Mouse (Mus musculus): ENCODE results near the gene Spesp1.

Spesp1 gene

DNA sequence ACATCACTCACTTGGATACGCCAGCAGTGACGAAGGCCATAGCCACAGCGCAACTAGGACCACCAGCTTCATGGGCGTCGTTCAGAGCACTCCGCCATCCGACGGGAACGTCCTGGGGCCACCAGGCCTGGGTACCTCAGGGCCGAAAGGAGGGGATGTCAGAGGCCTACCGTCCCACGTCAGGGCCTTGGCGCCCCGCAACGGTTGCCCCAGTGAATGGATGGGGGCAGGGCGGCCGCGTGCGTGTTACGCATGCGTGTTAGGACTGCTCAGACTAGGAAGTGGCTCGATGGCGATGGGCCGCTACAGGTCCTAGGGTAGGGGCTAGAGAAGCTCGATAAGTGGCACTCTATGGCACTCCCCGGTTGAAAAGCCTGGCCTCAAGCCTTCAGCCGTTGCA lies at the start of gene Spesp1:
Spesp1 (minus strand) TSS at position 218 of the 400 bp plus-strand sequence.
- DNase-seq (ENCODE audit: low spot score in 2 of 2) = no peak

DNA sequence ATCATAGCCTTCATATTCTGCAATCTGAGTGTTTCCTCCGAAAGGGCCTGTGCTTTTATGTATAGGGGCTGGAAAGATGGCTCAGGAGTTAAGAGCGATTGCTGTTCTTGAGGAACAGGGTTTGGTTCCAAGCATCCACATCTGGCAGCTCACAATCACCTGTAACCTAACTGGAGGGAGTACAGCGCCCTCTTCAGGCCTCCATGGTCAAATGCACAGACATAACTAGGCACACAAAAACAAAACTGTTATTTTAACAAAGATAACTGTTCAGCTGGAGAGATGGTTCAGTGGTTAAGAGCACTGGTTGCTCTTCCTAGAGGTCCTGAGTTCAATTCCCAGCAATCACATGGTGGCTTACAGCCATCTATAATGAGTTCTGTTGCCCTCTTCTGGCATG lies 44.0 kb upstream of the Spesp1 start:
- no peak for DNase-seq (ENCODE audit: low spot score in 2 of 2)

DNA sequence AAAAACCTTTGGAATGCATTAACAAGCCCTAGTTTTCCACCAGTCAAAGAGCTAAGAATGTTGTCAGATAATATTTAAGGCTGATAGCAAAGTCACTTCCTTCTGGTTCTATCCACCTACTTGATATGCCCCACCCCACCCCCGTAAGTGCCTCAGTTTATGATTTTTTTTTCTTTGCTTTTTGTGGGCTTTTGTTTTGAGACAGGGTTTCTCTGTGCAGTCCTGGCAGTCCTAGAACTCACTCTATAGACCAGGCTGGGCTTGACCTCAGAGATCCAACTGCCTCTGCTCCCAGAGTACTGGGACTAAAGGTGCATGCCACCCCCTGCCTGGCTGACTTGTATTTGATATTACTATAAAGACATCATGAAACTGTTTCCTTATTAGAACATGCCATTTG lies 41.8 kb upstream of the Spesp1 start:
- DNase-seq (ENCODE audit: low spot score in 2 of 2) = no peak

DNA sequence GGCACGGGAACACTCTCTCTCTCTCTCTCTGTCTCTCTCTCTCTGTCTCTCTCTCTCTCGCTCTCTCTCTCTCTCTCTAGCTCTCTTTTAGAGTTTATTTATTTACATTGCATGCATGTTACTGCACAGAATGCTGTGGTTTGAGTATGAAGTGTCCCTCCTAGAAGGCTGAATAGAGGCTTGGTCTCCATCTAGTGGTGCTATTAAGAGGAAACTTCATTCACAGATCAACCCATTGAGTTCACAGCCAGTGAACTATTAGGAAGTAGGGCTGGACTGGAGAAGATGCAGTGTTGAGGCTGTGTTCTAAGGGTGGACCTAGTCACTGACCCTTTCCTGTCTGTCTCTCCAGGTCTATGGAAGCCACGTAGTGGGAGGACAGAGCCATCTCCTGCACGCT lies 36.7 kb upstream of the Spesp1 start:
- no peak for DNase-seq (ENCODE audit: low spot score in 2 of 2)

DNA sequence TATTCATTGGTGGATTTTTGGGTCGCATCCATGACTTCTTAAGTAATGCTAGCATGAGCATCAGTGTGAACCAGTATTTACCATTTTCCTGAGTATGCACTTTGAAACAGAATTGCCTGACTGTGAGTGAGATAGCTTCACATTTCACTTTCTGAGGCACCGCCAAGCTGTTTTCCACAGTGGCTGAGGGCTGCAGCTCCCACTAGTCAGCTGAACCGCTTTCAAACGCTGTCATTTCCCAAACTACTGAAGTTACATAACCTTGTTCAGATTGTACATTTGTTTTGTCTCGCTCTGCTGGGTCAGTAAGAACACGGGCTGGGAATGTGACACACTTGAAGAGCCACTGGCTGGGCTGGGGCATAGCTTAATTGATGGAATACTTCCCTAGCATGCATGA lies 33.5 kb upstream of the Spesp1 start:
- DNase-seq (ENCODE audit: low spot score in 2 of 2) = peak in 1 of 2 experiments; percentile 41

DNA sequence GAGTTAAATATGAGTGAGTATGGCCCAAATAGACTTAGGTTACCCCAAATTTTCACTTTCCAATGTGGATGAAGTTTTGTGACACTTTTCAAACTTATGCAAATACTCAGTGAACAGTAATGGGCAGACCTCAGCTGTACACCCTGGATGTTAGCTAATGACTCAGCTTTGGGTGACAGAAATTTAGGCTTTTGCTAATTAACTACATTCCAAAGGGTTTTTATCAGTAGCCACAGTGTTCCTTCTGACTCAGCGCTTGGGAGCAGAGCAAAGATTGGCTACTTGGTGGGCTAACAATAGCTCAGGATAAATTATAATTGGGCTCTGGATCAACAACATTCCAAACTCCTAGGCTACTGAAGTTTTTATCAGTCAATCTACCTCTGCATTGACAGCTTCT lies 14.9 kb upstream of the Spesp1 start:
- DNase-seq (ENCODE audit: low spot score in 2 of 2) = no peak

DNA sequence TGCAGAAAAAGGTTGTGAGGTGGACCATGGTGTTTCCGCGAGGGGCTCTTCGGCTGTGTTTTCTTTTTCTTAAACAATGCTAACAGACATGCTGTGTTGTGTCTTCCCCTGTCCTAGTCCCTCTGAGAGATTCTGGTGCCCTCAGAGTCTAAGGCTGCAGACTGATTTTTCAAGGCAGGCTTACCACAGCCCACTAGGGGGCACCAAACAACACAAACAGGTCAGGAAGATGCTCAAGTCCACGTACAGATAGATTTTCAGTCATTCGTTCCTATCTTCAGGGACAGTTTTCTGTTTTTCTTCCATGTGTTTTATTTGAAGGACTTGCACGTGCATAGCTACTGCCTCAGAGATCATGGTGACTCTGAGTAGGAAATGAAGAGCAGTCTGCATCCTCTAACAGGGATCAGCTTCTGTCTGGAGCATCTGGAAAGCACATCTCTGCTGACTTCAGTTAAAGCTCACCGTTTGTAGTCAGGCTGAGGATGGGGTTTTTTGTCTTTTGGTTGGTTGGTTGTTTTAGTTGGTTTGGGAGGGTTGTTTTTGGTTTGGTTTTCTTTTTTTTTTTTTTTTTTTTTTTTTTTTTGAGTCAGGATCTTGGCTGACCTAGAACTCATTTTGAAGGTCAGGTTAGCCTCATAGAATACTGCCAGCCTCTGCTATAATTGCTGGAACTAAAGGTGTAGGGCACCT lies 13.1 kb upstream of the Spesp1 start:
- peak; percentile 90 to 93 for DNase-seq (ENCODE audit: low spot score in 2 of 2)

DNA sequence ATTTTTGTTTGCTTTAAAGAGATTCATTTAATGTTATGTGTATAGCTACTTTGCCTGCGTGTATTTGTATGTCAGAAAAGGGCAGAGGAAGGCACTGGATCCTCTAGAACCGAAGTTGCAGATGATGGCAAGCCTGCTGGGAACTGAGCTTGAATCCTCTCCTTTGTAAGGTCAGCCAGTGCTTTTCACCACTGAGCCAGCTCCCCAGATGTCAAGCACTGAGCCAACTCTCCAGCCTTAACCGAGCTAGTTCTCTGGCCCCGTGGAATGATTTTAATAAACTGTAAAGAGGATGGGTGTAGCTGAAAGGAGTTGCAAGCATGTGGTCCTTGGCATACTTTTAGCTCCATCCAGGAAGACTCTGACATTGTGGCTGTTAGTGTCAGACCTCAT lies 5.6 kb upstream of the Spesp1 start:
- no peak for DNase-seq (ENCODE audit: low spot score in 2 of 2)

DNA sequence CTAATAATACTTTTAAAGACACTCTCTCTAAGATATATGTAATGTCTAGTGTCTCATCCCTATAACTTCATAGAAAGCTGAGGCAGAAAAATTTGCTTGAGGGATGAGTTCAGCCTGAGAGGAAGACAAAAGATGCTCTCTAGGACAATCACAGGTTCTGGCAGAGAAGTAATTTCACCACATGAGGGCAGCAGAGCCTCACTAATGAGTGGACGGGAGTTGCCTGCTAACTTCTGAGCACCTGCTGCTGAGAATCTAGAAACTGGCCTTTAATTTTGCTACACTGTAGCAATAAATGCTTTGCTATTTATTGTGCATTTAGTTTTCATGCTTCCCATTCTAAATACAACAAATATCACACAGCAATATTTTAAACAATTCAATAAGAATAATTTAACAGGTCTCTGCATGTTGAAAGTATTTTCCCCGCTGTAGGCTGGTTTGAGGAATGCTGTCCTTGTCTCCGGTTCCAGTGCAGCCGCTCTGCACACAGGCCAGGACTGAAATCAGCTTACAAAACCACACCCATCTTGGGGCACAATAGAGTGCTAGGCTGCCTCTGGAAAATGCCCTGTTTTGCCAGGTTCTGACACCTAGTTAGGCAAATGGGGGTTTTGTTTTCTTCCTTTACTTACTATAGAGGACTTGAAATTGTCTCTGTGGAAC lies 5.1 kb upstream of the Spesp1 start:
- DNase-seq (ENCODE audit: low spot score in 2 of 2) = peak; percentile 77 to 90

DNA sequence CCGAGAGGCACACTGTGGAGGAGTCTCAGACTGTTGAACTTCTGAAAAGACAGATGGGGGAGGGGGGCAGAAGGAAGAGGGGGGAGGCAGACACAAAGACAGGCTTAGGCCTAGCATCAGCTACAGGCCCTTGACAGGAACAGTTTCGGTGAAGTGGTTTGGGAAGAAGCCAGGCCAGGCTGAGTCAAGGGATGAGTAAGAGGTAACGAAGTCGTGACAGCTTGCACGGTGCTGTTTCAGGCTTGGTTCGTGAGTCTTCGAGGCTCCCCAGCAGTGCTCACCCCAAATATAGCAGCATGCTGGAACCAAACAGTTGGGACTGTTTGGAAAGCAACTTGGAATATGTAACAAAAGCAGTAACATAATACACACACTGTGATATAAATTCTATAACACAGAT lies 2.3 kb upstream of the Spesp1 start:
- peak; percentile 86 to 87 for DNase-seq (ENCODE audit: low spot score in 2 of 2)

DNA sequence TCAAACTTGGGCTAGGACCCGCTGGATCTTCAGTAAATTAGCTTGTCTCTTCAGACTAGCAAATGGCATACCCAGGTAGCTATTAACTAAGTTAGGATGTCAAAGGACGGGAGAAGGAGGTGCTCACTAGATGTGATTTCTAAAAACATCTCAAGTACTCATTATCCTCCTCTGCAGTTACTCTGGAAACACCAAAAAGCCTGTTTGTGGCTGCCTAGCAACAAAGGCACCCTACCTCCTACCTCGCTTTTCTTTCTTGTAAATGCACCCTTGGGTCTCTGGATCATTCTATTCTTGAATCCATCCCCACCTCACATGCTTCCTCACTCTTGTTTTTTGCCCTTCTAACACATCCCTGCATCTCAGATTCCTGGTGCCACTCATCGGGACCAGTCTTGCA lies 5.1 kb downstream of the Spesp1 start:
- peak in 1 of 2 experiments; percentile 44 for DNase-seq (ENCODE audit: low spot score in 2 of 2)

DNA sequence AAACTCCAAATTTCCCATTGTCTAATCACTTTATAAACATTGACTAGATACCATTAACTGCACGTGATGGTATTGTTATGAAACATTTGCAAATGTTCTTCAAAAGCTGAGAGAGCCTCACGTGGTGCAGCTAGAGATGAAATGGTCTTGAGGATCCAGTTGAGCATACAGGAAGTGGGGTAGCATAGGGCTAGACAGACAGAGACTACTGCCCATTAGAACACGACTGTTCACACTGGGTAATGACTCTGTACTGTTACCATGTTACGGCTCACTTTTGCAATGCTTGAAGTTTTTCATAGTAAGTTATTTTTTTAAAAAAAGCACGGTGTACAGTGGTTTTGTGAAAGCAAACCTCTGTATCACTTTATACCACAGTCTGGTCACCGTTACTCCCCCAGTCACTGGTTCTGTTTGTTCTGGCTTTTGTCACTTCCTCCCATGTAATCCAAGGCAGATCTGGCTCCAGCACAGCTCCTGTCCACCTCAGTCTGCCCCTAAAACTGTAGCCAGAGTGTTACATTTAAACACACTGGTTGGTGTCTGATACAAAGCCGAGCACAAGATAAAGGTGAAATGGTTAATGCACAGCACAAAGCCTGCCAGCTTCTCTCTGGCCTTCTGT lies 11.1 kb downstream of the Spesp1 start:
- DNase-seq (ENCODE audit: low spot score in 2 of 2) = no peak

DNA sequence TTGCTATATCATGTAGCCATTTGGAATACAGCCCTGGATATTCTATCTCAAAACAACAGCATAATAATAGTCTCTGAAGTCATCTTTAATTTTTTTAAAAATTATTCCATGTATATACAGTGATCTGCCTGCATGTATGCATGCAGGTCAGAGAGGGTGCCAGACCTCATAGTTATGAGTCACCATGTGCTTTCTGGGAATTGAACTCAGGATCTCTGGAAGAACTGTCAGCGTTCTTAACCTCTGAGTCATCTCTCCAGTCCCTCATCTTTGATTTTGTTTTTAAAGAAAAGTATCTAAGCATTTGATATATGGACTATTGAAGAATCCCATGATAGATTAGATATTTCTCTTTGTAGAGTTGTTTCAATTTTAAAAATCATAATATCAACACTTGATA lies 12.8 kb downstream of the Spesp1 start:
- no peak for DNase-seq (ENCODE audit: low spot score in 2 of 2)

DNA sequence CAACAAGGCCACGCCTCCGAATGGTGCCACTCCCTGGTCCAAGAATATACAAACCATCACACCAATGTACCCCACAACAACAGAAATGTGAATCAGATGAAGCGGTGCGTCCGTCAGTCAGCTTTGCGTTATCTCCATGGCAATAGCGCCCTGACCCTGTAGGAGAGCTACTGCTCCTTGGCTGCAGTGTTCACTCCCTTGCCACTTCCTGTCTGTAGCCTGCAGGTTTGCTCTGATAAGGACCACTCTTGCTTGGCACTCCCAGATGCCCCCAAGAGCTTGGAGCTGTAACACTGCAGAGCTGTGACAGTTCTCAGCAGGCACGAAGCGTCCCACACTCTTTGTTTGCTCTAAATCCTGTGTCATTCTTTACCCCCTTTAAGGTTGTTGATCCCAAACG lies 16.7 kb downstream of the Spesp1 start:
- DNase-seq (ENCODE audit: low spot score in 2 of 2) = no peak

DNA sequence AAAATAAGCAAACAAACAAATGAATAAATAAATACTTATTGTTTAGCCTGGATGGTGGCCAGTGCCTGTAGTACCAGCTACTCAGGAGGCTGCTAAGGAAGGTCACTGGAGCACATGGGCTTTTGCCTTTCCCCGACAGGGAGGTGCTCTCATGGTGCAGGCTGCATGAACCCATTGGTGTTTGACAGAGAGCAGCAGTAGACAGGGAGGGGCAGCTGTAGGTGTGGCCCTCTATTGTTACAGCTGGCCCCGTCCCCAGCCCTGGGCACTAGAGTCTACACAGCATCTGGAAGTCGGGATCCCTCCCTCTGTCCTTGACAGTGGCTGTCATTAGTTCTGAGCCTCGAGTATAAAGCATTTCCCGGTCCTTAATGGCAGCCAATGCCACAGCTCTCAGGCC lies 18.4 kb downstream of the Spesp1 start:
- no peak for DNase-seq (ENCODE audit: low spot score in 2 of 2)

DNA sequence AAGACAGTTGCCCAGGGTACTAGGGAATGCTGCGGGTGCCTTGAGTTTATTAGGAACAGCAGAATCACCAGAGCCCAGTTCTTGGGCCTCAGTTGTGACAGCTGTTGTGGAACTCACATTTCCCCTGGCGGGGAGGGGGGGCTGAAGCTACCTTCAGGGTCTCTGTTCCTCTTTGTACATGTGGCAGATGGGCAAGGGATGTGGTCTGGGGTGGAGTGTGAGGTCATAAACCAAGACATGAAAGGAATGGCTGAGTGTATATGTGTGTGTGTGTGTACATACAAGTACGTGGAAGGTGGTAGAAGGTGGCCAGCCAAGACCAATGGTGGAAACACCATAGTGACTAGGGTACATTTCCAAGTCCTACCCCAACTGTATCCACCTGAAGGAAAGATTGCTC lies 20.6 kb downstream of the Spesp1 start:
- DNase-seq (ENCODE audit: low spot score in 2 of 2) = no peak

DNA sequence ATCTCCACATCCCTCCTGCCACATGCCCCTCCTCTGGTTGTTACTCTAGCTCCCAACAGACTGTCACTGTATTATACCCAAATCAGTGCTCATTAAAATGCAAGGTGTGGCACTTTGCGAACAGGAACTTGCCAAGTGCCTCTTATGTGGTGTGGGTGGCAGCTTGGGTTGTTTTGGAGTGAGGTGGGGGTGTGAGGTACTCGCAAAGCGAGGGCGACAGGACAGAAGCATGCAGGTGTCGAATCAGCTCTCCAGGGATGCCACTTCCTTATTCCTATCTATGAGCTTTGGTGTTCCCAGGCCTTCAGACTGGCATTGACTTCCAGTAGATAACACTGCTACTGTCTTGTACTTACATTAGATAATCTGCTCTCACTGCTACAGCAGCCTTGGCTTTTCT lies 21.0 kb downstream of the Spesp1 start:
- no peak for DNase-seq (ENCODE audit: low spot score in 2 of 2)

DNA sequence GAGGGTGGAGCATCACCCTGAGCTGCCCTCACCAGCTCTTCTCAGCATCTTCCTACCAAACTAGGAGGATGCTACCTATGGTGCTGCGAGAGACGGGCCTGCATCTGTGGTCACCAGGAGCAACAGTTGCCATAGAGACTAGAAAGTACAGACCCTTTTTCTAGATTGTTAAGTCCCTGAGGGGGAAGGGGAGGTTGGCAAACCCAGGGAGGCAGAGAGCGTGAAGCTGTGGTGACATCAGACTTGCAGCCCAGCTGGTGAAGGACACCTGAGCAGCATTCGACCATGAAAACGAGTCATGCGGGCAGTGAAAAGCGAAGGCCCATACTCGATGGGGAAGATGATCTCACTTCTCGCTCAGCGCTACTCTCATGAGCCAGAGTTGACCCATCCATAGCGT lies 24.0 kb downstream of the Spesp1 start:
- DNase-seq (ENCODE audit: low spot score in 2 of 2) = peak; percentile 28 to 37

DNA sequence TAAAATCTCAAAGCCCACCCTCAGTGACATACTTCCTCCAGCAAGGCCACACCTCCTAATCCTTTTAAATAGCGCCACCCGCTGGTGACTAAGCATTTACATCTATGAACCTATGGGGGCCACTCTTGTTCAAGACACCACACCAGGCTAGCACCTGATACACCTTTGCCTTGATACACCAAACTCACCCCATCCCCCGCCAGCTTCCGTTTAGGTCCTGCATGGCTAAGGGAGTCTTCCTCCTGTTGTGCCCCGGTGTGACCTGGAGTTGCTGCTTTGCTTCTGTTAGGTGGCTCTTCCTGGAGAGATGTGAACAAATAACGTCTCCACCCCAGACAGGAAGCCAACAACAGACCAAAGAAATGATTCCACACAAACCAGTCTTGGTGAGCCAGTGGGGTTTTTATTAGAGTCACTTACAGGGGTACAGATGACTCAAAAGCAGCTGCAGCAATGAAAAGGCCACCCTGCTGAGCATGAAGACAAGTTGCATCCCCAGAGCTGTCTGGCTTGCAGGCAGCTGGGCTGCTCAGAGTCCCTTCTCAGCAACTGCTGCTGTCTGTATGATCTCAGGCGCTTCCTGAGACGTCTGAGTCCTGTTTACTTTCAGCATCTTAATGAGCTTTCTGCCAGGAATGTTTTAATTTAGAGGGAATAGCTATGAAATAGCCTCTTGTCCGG lies 26.0 kb downstream of the Spesp1 start:
- DNase-seq (ENCODE audit: low spot score in 2 of 2) = no peak

DNA sequence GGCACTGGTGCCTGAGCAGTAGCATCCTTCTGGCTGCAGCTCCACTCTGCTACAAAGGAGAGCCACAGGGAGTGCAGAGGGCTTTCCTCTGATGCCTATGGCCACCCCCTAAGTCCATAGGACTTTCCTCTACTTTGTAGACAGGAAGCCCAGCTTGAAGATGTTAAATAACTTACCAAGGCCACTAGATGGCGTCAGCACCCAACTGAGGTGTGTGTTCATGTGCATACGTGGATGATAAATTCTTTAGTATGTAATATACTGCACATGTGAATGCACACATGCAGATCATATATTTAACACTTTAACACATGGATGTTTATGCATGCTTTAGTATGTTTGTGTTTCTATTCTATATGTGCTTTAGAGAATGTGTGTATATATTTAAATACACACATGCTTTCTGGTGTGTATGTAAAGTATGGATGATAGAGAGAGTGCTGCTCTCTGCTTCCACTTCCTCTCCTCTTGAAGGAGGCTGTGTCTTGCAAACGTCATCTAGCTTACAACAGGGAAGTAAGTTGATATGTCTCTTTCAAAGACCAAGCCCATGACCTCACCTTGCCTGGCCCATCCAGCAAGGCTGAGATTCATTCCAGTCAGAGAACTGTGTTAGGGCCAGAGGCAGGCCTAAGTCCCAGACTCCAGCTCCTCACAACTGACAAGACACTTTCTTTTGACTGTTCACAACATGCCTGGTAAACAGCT lies 28.1 kb downstream of the Spesp1 start:
- peak in 1 of 2 experiments; percentile 41 for DNase-seq (ENCODE audit: low spot score in 2 of 2)

DNA sequence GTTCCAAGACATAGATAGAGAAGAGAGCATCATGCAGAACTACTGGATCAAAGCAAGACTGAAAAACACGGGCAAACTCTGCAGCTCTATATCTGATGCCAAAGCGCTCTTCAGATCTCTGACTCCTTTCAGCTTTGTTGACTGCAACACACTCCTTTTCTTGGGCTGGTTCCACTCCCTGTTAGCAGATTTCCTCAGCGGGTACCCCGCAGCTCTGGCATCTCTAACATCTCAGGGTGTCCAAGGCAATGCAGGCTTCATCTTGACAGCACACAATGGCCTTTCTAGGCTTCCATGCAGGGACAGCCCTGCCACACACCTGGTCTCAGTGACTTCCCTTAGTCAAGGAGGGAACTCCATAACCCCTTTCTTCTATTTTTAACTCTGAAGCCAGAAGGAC lies 31.7 kb downstream of the Spesp1 start:
- no peak for DNase-seq (ENCODE audit: low spot score in 2 of 2)

DNA sequence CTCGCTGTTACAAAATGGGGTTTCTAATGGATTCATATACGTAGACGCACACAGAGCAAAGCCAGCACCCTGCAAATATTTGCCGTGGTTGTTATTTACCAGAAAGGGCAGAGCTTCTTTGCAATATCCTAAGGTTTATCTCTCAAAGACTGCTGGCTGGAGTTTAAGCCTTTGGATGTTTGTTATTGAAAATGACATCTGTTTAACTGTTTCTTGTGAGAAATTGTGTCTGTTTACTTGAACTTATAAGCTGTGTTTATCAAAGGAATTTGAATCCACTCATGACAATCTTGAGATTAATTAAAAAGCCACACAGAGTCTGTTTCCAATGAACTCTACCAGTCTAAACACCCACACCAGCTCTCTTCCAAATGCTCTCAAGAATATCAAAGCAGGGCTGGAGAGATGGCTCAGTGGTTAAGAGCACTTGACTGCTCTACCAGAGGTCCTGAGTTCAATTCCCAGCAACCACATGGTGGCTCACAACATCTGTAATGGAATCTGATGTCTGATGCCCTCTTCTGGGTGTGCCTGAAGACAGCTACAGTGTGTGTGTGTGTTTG lies 35.5 kb downstream of the Spesp1 start:
- DNase-seq (ENCODE audit: low spot score in 2 of 2) = no peak

Data from right cerebral cortex, adult 2 months (tissue).